Mouse (Mus musculus) megakaryocyte, embryonic 14.5 days (primary cell): ENCODE data around the gene Gm20517. TPM values are rescaled to one million over a fixed set of nuclear protein-coding genes. Genes with fewer than 3 reads are reported as not detected.

Experiments
- H3K27me3 ChIP-seq: replicated peaks from 2 replicates; pipeline ENCODE3; 2012; ENCODE audit warnings: inconsistent platforms
- H3K36me3 ChIP-seq: replicated peaks from 2 replicates; pipeline ENCODE3; 2012; ENCODE audit warnings: low read length, inconsistent platforms, mixed read lengths
- H3K4me1 ChIP-seq: 2 replicates; pipeline ENCODE4 v1.6.1; 2012; ENCODE audit warnings: inconsistent platforms
- H3K4me3 ChIP-seq: replicated peaks from 2 replicates; pipeline ENCODE3; 2012; ENCODE audit warnings: moderate library complexity, mild to moderate bottlenecking, inconsistent platforms
- H3K9me3 ChIP-seq: 2 replicates; pipeline ENCODE4 v1.6.1; 2012; ENCODE audit warnings: inconsistent platforms
- FLI1 ChIP-seq: IDR thresholded peaks from 2 replicates; pipeline ENCODE4 v1.6.1; 2012; ENCODE audit warnings: low read length, inconsistent platforms, mixed read lengths
- GATA1 ChIP-seq: IDR thresholded peaks from 3 replicates; pipeline ENCODE4 v1.6.1; 2012; ENCODE audit warnings: mixed read lengths, low read length, inconsistent platforms, borderline replicate concordance
- polyA plus RNA-seq: library from polyadenylated mRNA; stranded (reverse); fragments of >175 nt; gene quantifications from 2 replicates; pipeline ENCODE4 v1.2.3, GENCODE M21; 2012; ENCODE audit warnings: low replicate concordance; ENCODE audit not compliant: insufficient read depth

Gene Gm20517
- polyA plus RNA-seq, 1 experiment = 0.29 TPM

- TF ChIP-seq FLI1 = no peak
- TF ChIP-seq GATA1 = no peak
These were observed 53.1 kb downstream of the Gm20517 start for GRCm38 (mm10) chr17:47664474-47664873.

GRCm38 (mm10) chr17:47669166-47669565, 57.8 kb downstream of the Gm20517 start:
- no peaks in the 10 kb centered on the region for H3K9me3 ChIP-seq
- peaks cover 20% of the 10 kb centered on the region for H3K27me3 ChIP-seq
- TF ChIP-seq GATA1 (no peak), FLI1 (no peak)
- no peak overlapping the region for H3K4me3 ChIP-seq
- H3K36me3 ChIP-seq = peaks cover 13% of the 10 kb centered on the region
- peaks cover 32% of the 10 kb centered on the region for H3K4me1 ChIP-seq

More at GRCm38 (mm10) chr17:47664474-47664873, 53.1 kb downstream of the Gm20517 start:
- no peaks in the 10 kb centered on the region for H3K36me3 ChIP-seq
- no peak overlapping the region for H3K4me3 ChIP-seq
- no peaks in the 10 kb centered on the region for H3K27me3 ChIP-seq
- H3K4me1 ChIP-seq = peaks cover 17% of the 10 kb centered on the region
- no peaks in the 10 kb centered on the region for H3K9me3 ChIP-seq

- Histone ChIP-seq H3K4me3 (peak overlapping the region; percentile 88), H3K4me1 (peaks cover 30% of the 10 kb centered on the region), H3K36me3 (peaks cover 13% of the 10 kb centered on the region), H3K9me3 (no peaks in the 10 kb centered on the region), H3K27me3 (peaks cover 20% of the 10 kb centered on the region)
- no peak for TF ChIP-seq FLI1
These were observed 60.6 kb downstream of the Gm20517 start for GRCm38 (mm10) chr17:47671988-47672310.

- TF ChIP-seq FLI1 = no peak
- no peak for TF ChIP-seq GATA1
- peak overlapping the region; percentile 88 for H3K4me3 ChIP-seq
- no peaks in the 10 kb centered on the region for H3K9me3 ChIP-seq
- peaks cover 13% of the 10 kb centered on the region for H3K36me3 ChIP-seq
- H3K27me3 ChIP-seq = peaks cover 20% of the 10 kb centered on the region
- H3K4me1 ChIP-seq = peaks cover 30% of the 10 kb centered on the region
These were observed 61.1 kb downstream of the Gm20517 start for GRCm38 (mm10) chr17:47672311-47673111.

- no peak for TF ChIP-seq FLI1
- no peaks in the 10 kb centered on the region for H3K9me3 ChIP-seq
- H3K4me3 ChIP-seq = no peak overlapping the region
- H3K36me3 ChIP-seq = peaks cover 41% of the 10 kb centered on the region
- peaks cover 12% of the 10 kb centered on the region for H3K27me3 ChIP-seq
- peaks cover 26% of the 10 kb centered on the region for H3K4me1 ChIP-seq
These were observed 65.2 kb downstream of the Gm20517 start for GRCm38 (mm10) chr17:47676581-47676980.

GRCm38 (mm10) chr17:47678238-47678637, 66.8 kb downstream of the Gm20517 start:
- H3K27me3 ChIP-seq = no peaks in the 10 kb centered on the region
- H3K9me3 ChIP-seq = no peaks in the 10 kb centered on the region
- H3K4me1 ChIP-seq = peaks cover 12% of the 10 kb centered on the region
- peaks cover 47% of the 10 kb centered on the region for H3K36me3 ChIP-seq
- TF ChIP-seq FLI1 = no peak
- TF ChIP-seq GATA1 = no peak
- H3K4me3 ChIP-seq = no peak overlapping the region

- Histone ChIP-seq H3K4me3 (no peak overlapping the region), H3K27me3 (no peaks in the 10 kb centered on the region), H3K9me3 (no peaks in the 10 kb centered on the region), H3K36me3 (peaks cover 50% of the 10 kb centered on the region), H3K4me1 (peaks cover 12% of the 10 kb centered on the region)
- TF ChIP-seq GATA1 = no peak
- no peak for TF ChIP-seq FLI1
These were observed 67.3 kb downstream of the Gm20517 start for GRCm38 (mm10) chr17:47678702-47679101.

GRCm38 (mm10) chr17:47682836-47683235, 71.4 kb downstream of the Gm20517 start:
- Histone ChIP-seq H3K9me3 (no peaks in the 10 kb centered on the region), H3K4me3 (no peak overlapping the region), H3K4me1 (peaks cover 17% of the 10 kb centered on the region), H3K27me3 (no peaks in the 10 kb centered on the region), H3K36me3 (peaks cover 78% of the 10 kb centered on the region)
- TF ChIP-seq FLI1 (no peak), GATA1 (no peak)

GRCm38 (mm10) chr17:47687409-47688343, 76.3 kb downstream of the Gm20517 start:
- Histone ChIP-seq H3K36me3 (peaks cover 38% of the 10 kb centered on the region), H3K4me3 (peak overlapping the region; percentile 94), H3K27me3 (peaks cover 37% of the 10 kb centered on the region), H3K4me1 (peaks cover 33% of the 10 kb centered on the region), H3K9me3 (no peaks in the 10 kb centered on the region)
- TF ChIP-seq GATA1 (no peak), FLI1 (no peak)

GRCm38 (mm10) chr17:47688344-47688607, 76.9 kb downstream of the Gm20517 start, which contains the start of gene Tomm6:
Gene Tomm6, minus strand, starts transcription at chr17:47688386.
- TF ChIP-seq GATA1 (no peak), FLI1 (no peak)
- Histone ChIP-seq H3K36me3 (peaks cover 32% of the 10 kb centered on the region), H3K27me3 (peaks cover 43% of the 10 kb centered on the region), H3K9me3 (no peaks in the 10 kb centered on the region), H3K4me1 (peaks cover 33% of the 10 kb centered on the region), H3K4me3 (peak within 1 kb of the TSS; percentile 94)
